Mouse (Mus musculus) thymus, adult 2 months (tissue): ENCODE results near the gene Zfhx3.

Source experiments
- CTCF ChIP-seq: fragments of 200-500 bp; IDR thresholded peaks from 2 replicates; pipeline ENCODE4 v1.5.1; 2012; ENCODE audit warnings: mild to moderate bottlenecking, control low read depth, low read length, moderate library complexity, borderline replicate concordance; ENCODE audit not compliant: control insufficient read depth, poor library complexity, insufficient read depth; ENCODE audit errors: extremely low read depth
- POLR2A ChIP-seq: fragments of 200-500 bp; IDR thresholded peaks from 2 replicates; pipeline ENCODE4 v1.6.1; 2012; ENCODE audit warnings: mild to moderate bottlenecking, low read length, control low read depth, moderate library complexity; ENCODE audit not compliant: control insufficient read depth, poor library complexity, insufficient read depth; ENCODE audit errors: extremely low read depth

- TF ChIP-seq CTCF (no peak), POLR2A (no peak)
These were observed 610.1 kb downstream of the Zfhx3 start for GRCm38 (mm10) chr8:108552518-108552917.
